Mouse (Mus musculus) Patski (cell line): ENCODE measurements around the gene Selenoi. TPM values are rescaled to one million over a fixed set of nuclear protein-coding genes. Genes with fewer than 3 reads are reported as not detected.
A peak's percentile ranks its signal among the peaks of the same experiment; 100 is the strongest.

Source experiments
- ATAC-seq: fragments of 100-300 bp; one replicate; pipeline ENCODE4 v1.8.0; 2021
- CTCF ChIA-PET: fragments of 350-600 bp; sonication (Branson Sonifier 250); formaldehyde crosslinking; loops from one replicate; lab custom pipeline; 2022; ENCODE audit warnings: inconsistent platforms; lab: Charles Lee
- POLR2A ChIA-PET: fragments of 350-600 bp; sonication (Branson Sonifier 250); formaldehyde crosslinking; loops from one replicate; lab custom pipeline; 2022; ENCODE audit warnings: antibody characterized with exemption, inconsistent platforms; lab: Charles Lee
- DNase-seq: peaks from one replicate; pipeline ENCODE4 v3.0.0-alpha.2; 2011; ENCODE audit warnings: low read depth, low spot score
- H3K27me3 ChIP-seq: fragments of 371-371 bp; one replicate; pipeline ENCODE4 v1.5.1; 2021
- CTCF ChIP-seq: fragments of 100-300 bp; IDR thresholded peaks from one replicate; pipeline ENCODE4 v1.5.1; 2021
- in situ Hi-C: fragments of 300-500 bp; cut with MboI; formaldehyde crosslinking; loops from 3 replicates; pipeline ENCODE4 v1.11.1; 2018; ENCODE audit warnings: low pct_unique_long_range_greater_than_20kb, mixed read lengths
- polyA plus RNA-seq: library from polyadenylated mRNA; unstranded; gene quantifications from one replicate; pipeline ENCODE4 v1.2.3, GENCODE M21; 2021

Selenoi gene
- 32.8 TPM for polyA plus RNA-seq

DNA sequence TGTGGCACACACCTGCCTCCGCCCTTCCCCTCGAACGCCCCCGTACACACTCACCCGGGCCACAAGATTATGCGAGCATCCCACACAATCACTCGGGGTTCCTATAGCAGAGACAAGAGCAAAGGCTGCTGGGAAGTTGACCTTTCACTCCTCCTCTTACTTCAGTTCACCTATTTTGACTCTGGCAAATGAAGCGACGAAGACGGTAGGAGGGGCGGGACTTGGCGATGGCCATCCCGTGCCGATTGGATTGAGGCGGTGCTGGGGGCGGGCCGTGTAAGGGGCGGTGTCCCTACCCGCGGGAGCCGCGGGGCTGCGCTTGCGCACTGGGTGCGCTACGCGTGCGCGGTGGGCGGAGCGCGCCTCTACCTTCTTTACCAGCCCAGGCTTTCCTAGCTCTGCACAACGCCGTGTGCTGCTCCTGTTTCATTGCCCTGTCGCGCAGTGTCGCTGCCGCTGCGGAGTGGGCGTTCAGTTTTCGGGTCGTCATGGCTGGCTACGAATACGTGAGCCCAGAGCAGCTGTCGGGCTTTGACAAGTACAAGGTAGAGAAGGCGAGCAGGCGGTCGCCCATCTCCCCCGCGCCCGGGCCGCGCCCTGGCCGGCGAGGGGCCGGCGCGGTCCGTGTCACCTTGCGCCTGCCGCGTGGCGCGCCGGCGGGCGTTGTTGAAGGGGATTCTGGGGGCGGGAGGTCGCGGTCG lies at the start of gene Selenoi:
Selenoi (plus strand) TSS at position 311 of the 701 bp plus-strand sequence.
- in situ Hi-C loops: no loop called here
- POLR2A ChIA-PET: no interaction called here
- no peak for TF ChIP-seq CTCF
- peak; percentile 93 for DNase-seq
- peak; percentile 95 for ATAC-seq
- CTCF ChIA-PET: interaction anchor here (0.7 to 1.0 kb wide), 2 partner anchors 12 to 114 kb away, joined by 3 read pairs; no protein-coding TSS in a partner anchor
- no peaks in the 10 kb centered on the region for H3K27me3 ChIP-seq

DNA sequence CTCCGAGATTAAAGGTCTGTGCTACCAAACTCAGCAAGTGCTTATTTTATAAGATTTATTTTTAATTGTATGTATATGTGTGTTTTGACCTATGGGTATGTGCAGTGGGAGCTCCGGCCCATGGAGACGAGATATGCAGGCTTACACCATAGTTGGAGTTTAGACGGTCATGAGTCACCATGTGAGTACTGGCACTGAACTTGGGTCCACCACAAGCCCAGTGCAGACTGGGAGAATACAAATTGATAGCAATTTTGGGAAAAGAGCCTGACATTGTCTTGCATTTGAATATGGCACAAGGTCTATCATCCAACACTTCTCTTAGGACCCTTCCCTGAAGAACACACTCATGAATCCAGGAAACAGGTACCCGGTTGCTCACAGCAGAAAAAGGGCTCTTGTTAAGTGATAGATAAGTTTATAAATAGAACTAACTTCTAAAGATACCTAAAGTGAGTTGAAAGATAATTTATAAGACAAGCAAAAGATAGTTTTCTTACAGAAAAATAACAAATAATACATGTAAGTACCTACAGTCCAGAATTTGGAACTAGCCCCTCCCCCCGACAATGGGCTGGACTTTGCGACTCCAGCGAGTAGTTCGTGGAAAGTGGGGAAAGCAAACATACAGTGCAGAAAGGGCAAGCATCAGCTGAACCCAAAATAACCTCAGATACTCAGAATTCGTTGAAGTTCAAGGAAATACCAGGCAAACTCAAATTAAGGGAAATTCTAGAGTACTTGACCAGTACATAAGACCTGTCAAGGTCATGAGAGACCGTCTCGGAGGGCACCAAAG lies 44.5 kb upstream of the Selenoi start:
- in situ Hi-C loops: no loop called here
- POLR2A ChIA-PET: no interaction called here
- DNase-seq (no peak), ATAC-seq (no peak)
- CTCF ChIA-PET: no interaction called here
- TF ChIP-seq CTCF: no peak
- no peaks in the 10 kb centered on the region for H3K27me3 ChIP-seq

DNA sequence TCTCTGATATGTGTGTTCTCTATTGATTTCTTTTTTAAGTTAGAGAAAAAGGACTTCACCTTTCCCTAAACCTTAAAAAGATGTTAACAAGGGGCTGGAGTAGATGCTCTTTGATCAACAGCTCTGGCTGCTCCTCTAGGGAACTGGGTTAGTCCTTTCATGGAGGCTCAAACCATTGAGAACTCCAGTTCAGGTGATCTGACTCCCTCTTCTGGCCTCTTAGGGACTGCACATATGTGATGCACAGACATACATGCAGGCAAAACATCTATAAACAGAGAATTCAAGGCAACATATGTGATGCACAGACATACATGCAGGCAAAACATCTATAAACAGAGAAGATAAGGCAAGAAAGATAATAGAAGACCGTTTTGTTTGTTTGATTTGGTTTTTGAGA lies 39.9 kb upstream of the Selenoi start:
- in situ Hi-C loops: no loop called here
- POLR2A ChIA-PET: no interaction called here
- ATAC-seq (no peak), DNase-seq (no peak)
- H3K27me3 ChIP-seq: no peaks in the 10 kb centered on the region
- CTCF ChIA-PET: no interaction called here
- no peak for TF ChIP-seq CTCF

DNA sequence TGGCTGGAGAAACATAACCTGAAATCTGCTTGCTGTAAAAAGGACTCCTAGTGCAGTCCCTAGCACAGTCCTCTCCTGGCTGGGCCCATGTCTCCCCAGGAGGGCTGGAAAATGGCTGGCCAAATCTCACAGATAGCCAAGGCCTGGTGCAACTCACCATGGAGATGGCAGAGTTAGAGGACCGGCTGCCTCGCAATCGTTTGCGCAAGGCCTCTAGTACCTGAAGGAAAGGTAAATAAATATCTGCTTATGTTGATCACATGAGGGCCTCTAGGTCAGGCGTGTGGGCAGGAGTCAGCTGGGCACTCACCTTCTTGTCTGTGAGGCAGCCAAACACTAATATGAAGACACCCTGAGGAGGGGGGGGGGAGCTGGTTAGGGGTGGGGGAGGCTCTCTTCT lies 37.0 kb upstream of the Selenoi start:
- ATAC-seq (no peak), DNase-seq (no peak)
- CTCF ChIA-PET: no interaction called here
- TF ChIP-seq CTCF: no peak
- in situ Hi-C loops: no loop called here
- H3K27me3 ChIP-seq: no peaks in the 10 kb centered on the region
- POLR2A ChIA-PET: interaction anchor here (0.5 kb wide), 1 partner anchor 15 kb away, joined by 3 read pairs; no protein-coding TSS in a partner anchor

DNA sequence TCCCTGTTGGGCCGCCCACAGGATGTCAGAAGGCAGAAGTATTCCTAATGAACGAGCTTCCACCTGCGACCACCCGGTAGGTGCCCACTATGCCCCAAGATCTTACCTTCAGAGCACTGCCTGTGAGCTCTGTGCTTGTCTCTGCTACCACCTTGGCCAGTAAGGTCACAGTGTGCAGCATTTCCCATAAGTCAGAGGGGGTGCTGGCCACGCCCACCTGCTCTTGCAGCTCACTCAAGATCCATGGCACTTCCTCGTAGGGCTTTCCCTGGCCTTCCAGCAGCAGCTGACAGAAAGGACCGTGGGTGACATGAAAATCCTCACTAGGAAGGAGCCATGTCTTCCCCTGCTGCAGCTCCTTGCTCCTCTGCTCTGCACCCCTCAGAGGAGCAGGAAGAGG lies 34.1 kb upstream of the Selenoi start:
- DNase-seq (no peak), ATAC-seq (no peak)
- in situ Hi-C loops: no loop called here
- ChIA-PET CTCF (interaction anchor here (2.2 kb wide), 1 partner anchor 17 kb away, joined by 6 read pairs; no protein-coding TSS in a partner anchor), POLR2A (no interaction called here)
- TF ChIP-seq CTCF: no peak
- no peaks in the 10 kb centered on the region for H3K27me3 ChIP-seq

DNA sequence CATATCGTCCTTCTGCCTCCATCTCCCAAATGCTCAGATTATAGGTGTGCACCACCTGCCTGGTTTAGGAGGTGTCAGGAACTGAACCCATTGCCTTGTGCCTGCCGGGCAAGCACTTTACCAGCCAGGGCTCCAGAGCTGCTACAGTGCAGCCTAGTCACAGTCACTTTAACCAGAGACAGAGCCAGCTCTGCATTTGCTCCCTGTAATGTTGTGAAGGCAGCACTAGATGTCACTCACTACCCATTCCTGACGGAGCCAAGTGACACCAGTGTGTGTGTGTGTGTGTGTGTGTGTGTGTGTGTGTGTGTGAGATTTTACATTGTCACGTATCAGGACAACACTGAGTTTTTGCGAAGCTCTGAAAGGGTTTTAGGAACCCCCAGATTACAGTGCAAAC lies 30.9 kb upstream of the Selenoi start:
- CTCF ChIA-PET: interaction anchor here (0.6 to 3.0 kb wide), 3 partner anchors 10 to 15 kb away, joined by 3 to 17 read pairs (median 3); no protein-coding TSS in a partner anchor
- in situ Hi-C loops: no loop called here
- H3K27me3 ChIP-seq: no peaks in the 10 kb centered on the region
- peak; percentile 81 for TF ChIP-seq CTCF
- DNase-seq: no peak
- POLR2A ChIA-PET: no interaction called here
- ATAC-seq: peak; percentile 28

DNA sequence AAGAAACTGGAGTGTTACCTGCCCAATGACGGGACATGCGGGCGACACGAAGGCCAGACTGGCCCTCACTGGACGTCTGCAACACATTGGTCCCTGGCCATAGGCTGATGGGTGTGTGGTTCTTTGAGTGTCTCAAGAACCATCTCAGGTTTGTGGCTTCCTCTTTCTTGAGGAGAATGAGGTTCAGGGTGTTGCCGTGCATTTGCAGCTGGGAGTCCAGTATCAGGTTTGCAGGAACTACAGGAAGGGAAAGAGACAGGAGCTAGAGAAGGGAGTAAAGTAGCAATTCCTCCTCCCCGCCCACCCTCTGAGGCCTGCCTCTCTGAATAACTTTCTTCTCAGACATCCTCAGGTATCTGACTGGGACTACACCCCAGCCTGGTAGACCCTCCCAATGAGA lies 30.2 kb upstream of the Selenoi start:
- no peak for ATAC-seq
- in situ Hi-C loops: no loop called here
- no peak for DNase-seq
- ChIA-PET POLR2A (interaction anchor here (1.3 to 1.4 kb wide), 2 partner anchors 32 to 143 kb away, joined by 3 to 4 read pairs; no protein-coding TSS in a partner anchor), CTCF (interaction anchor here (1.4 to 3.0 kb wide), 2 partner anchors 9 to 143 kb away, joined by 3 to 17 read pairs; no protein-coding TSS in a partner anchor)
- no peak for TF ChIP-seq CTCF
- H3K27me3 ChIP-seq: no peaks in the 10 kb centered on the region

DNA sequence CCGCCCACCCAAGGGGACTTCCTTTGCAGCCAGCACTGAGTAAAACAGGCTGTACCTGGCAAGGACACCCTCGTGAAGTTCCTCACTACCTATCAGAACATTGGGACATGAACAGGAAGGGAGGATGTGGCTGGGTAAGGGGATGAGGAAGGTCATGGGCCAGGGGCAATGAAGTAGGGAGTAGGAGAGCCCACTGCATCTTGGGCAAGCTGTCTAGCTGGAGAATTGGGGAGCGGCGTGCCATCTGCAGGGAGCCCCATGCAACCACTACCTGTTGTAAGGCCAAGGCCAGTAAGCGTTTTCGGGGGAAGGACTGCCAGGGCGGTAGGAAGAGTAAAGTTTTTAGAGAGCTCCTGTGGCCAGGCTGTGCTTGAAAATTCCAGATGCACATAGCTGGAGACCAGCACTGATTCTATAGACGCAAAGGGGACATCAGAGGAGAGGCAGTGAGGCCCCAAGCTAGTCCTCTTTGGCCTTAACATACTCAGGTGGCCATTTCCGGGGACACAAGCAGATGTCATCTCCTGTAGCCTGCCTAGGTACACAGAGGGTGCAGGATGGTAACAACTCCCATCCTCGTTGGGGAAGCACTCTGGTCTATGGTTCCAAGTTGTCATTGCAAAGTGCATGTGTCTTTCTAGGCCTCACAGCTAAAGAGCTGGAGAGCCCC lies 29.0 kb upstream of the Selenoi start:
- ChIA-PET CTCF (interaction anchor here (1.2 to 3.0 kb wide), 3 partner anchors 8 to 142 kb away, joined by 3 to 17 read pairs (median 5); no protein-coding TSS in a partner anchor), POLR2A (interaction anchor here (1.3 to 1.9 kb wide), 3 partner anchors 17 to 142 kb away, joined by 3 to 8 read pairs (median 4); no protein-coding TSS in a partner anchor)
- DNase-seq: no peak

DNA sequence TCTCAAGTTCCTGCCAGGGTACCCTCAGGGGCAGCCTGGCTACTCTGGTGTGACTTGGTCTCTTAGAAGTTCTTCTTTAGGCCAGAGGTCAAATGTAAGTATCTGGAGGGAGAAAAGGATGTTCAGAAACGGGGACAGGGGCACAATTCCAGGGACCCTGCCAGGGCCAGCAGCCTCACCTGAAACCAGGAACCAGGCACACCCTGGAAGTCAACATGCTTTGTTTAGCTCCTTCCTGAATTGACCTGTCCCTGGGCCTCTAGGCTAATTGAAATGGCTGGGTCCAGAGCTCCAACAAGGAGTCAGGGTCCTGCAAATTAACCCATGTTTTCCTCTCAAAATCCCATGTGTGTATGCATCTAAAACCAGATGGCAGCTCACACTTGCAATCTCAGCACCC lies 27.9 kb upstream of the Selenoi start:
- ATAC-seq: no peak
- no peak for DNase-seq
- H3K27me3 ChIP-seq: no peaks in the 10 kb centered on the region
- ChIA-PET POLR2A (interaction anchor here (1.9 kb wide), 1 partner anchor 16 kb away, joined by 8 read pairs; no protein-coding TSS in a partner anchor), CTCF (interaction anchor here (2.3 kb wide), 1 partner anchor 11 kb away, joined by 9 read pairs; no protein-coding TSS in a partner anchor)
- in situ Hi-C loops: no loop called here
- TF ChIP-seq CTCF: no peak

More for the DNA sequence above, 29.0 kb upstream of the Selenoi start:
- ATAC-seq: peak; percentile 7
- TF ChIP-seq CTCF: no peak
- in situ Hi-C loops: no loop called here
- H3K27me3 ChIP-seq: no peaks in the 10 kb centered on the region

DNA sequence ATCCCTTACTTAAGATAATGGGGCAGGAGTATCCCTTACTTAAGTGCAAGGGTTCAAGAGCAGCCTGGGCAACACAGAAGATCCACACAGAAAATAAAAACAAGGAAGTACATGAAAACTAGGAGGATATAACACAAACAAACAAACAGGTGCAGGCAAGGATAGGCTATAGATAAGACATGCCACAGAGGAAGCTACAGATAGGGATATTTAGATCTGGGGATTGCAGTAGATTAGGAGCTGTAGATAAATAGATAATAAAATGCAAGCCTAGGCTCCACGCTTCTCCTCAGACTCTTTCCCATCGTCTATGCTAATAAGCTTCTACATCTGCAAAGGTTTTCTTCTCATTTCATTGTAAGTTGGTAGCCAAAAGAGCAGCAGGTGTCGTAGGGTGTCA lies 27.3 kb upstream of the Selenoi start:
- CTCF ChIA-PET: interaction anchor here (2.3 kb wide), 1 partner anchor 10 kb away, joined by 9 read pairs; no protein-coding TSS in a partner anchor

More for the DNA sequence above, 27.3 kb upstream of the Selenoi start:
- ATAC-seq: no peak
- DNase-seq: no peak
- POLR2A ChIA-PET: no interaction called here
- in situ Hi-C loops: loop anchor here (5.0 kb wide), 1 partner anchor 422 kb away; no protein-coding TSS in a partner anchor
- H3K27me3 ChIP-seq: no peaks in the 10 kb centered on the region
- no peak for TF ChIP-seq CTCF
